In the genomic region with DNA sequence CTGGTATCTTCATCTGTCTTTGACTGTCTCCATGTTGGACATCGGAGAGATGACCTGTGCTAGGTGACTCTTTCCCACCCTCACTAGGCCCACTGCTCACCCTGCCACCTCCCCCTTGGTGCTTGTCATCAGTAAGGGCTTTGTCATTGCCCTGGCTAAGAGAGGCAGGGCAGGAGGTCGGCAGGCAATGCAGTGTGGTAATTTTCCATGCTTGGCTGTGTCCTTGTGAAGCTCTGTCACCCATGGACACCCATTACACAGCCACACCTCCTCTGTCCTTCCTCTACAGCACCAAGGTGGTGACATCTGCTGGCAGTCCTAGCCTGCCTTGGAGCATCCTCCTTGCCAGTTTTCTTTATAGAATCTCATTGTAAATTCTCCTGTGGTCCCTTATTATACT, we compare ENCODE assay signal across 16 mouse cellular contexts.
"Had no signal": no experiment of that assay in that cellular context is flagged by ENCODE, and none has a peak within 500 bp of the region (broad histone marks: within the 10 kb centered on the region; RNA-seq: fewer than 3 reads in every experiment).

No protein-coding gene starts in this region.

- H3K4me1 ChIP-seq: limb, embryonic 15.5 days; liver, embryonic 13.5 days; stomach, embryonic 15.5 days had no signal

- H3K4me3 ChIP-seq: limb, embryonic 15.5 days; liver, embryonic 13.5 days; midbrain, embryonic 10.5 days; myocyte; neural tube, embryonic 15.5 days; stomach, embryonic 15.5 days had no signal

- H3K36me3 ChIP-seq: limb, embryonic 15.5 days; liver, embryonic 13.5 days; midbrain, embryonic 10.5 days; neural tube, embryonic 15.5 days; stomach, embryonic 15.5 days had no signal

- DNase-seq: kidney, adult 9 months; kidney, postnatal 36 days; layer of hippocampus, adult 9-11 months; layer of hippocampus, postnatal 36 days; liver, embryonic 13.5 days; lung, adult 18-20 months; midbrain, embryonic 14.5 days; right cerebral cortex, postnatal 4 days; thymus, adult 2 months; thymus, postnatal 36 days had no signal

- H3K27me3 ChIP-seq: limb, embryonic 15.5 days; liver, embryonic 13.5 days; neural tube, embryonic 15.5 days; stomach, embryonic 15.5 days had no signal

- H3K27ac ChIP-seq: kidney, postnatal 0 days; limb, embryonic 15.5 days; liver, embryonic 13.5 days; midbrain, embryonic 10.5 days; neural tube, embryonic 15.5 days; stomach, embryonic 15.5 days had no signal
